Mouse (Mus musculus): ENCODE data around the gene Gm6880.
A peak's percentile ranks its signal among the peaks of the same experiment; 100 is the strongest.
"Not testable (repeated sequence)": the region's sequence is repeated elsewhere in the genome, so short reads cannot be mapped to it uniquely, and the experiment has no call there.

Gene Gm6880

GRCm38 (mm10) chrX:74481349-74481885 is at the start of gene Gm6880:
Gene Gm6880 (minus strand): TSS chrX:74481399.
- DNase-seq, result not testable (repeated sequence)

GRCm38 (mm10) chrX:74517461-74517860 is 36.3 kb upstream of the Gm6880 start:
- not testable (repeated sequence) for DNase-seq

GRCm38 (mm10) chrX:74497131-74497530 is 15.9 kb upstream of the Gm6880 start:
- peak; percentile 28 to 40 for DNase-seq

- DNase-seq, result peak in 1 of 2 experiments; percentile 39
These were observed 28.4 kb downstream of the Gm6880 start for GRCm38 (mm10) chrX:74452773-74453172.

- no peak for DNase-seq
These were observed 29.9 kb downstream of the Gm6880 start for GRCm38 (mm10) chrX:74451157-74451912.
